Mouse (Mus musculus) left cerebral cortex, adult 18-20 months (tissue): ENCODE data around the gene Rapgef3. TPM values are rescaled to one million over a fixed set of nuclear protein-coding genes. Genes with fewer than 3 reads are reported as not detected.

Source experiments
- DNase-seq, 2 experiments: peaks; one replicate each; pipeline ENCODE4 v3.0.0; 2021 to 2022; ENCODE audit warnings: low spot score in 2 of 2, mixed read lengths in 1 of 2
- total RNA-seq, 2 experiments: library from RNA; stranded (reverse); gene quantifications; 2 replicates each; pipeline ENCODE4 v1.2.3; 2021

Gene Rapgef3
- total RNA-seq, 2 experiments from 2014 or later = 42.6 to 44.7 TPM

DNA sequence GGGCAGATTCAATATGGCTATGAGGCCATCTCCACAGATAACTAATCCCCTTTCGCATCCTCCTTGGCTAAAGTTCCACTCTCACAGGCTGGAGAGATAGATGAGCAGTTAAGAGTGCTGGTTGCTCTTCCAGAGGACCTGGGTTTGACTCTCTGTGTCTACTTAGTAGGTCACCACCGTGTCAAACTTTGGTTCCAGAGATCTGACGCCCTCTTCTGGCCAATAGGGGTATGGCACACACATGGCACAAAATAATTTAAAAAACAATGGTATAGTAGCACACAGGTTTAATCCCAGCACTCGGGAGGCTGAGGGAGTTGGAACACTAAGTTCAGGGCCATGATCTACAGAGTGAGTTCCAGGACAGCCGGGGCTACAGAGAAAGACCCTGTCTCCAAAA, 26.5 kb upstream of the Rapgef3 start:
- DNase-seq = no peak

DNA sequence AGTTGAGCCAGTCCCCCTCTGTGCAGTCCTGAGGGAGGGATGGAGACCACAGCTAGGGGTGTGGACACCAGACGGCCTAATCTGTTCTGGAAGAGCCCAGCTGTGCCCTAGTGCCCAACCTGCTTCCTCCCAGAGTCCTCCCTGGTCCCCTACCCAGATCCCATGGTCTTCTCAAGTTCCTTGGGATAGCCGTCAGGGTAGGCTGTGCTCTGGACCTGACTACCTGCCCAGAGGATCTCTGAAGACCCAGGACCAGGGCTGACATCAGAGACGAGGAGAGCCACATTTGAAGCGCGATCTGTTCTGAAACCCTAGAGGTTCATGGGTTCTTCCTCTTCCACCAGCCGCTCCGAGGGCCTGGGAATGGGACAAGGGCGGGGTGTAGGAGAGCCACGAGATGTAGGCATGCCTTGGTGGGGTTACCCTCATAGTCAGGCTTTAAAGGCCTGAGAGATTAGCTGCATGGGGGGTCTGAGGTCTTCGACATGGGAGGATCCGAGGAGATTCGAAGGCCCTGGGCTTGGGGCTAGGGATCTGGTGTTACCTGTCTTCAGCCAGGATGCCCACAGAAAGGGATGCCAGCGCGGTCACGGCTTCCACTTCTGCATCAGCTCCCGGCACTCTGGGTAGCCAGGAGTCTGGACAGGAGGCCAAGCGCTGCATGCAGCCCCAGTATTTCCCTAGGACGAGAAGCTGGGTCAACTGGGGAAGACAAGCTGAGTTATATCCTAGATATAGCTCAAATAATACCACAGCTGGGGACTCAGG, 25.8 kb upstream of the Rapgef3 start:
- DNase-seq = no peak

DNA sequence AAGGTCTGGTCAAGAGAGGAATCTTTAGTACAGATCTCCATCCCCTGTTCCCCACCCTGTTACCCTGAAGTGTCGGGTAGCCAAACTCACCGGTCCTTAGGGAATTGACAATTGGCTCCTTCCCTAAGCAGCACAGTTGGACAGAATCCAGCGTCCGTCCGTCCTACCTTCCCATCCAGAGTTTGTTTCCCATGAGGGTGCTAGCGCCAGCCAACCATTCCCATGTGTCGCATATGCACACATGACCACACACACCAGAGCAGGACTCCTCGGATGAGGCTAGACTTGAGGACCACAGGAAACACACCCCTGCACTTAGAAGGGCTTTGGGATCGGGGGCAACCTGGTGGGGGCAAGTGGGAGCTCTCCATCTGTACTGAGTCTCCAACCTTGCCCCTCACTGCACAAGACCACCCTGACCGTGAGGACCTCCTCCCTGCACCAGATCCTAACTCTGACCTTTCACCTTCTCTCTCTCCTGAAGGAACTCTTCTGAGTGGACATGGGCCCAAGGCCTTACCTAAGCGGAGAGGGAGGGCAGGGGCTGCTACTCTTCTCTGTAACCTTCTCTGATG, 23.4 kb upstream of the Rapgef3 start:
- no peak for DNase-seq

DNA sequence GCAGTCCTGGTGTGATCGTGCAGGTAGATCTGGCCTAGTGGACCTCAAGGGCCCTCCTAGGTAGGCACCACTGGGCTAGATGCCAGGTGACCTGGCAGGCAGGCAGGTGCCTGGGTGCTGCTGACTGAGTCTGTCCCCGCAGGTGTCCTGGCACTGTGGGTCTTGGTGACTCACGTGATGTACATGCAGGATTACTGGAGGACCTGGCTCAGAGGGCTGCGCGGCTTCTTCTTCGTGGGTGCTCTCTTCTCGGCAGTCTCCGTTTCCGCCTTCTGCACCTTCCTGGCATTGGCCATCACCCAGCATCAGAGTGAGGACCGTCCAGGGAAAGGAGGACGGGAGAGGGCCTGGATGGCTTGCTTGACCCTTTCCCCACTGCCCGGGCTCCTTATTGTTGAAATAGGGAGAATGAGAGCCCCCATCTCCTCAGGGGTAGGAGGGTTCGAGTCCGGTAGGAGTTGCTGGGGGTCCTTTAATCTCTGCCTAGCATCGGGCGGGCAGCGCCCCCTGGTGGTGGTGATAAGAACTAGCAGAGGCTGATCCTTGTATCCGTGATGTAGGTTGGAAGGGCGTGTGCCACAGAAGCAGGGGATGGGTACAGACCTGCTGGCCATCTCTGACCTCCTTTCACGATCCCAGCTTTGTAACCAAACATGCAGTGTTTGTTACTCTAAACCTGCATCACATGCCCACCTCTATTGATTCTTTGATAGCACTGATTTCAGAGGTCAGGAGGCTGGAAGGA, 22.2 kb upstream of the Rapgef3 start:
- DNase-seq = peak in 1 of 2 experiments; percentile 70

DNA sequence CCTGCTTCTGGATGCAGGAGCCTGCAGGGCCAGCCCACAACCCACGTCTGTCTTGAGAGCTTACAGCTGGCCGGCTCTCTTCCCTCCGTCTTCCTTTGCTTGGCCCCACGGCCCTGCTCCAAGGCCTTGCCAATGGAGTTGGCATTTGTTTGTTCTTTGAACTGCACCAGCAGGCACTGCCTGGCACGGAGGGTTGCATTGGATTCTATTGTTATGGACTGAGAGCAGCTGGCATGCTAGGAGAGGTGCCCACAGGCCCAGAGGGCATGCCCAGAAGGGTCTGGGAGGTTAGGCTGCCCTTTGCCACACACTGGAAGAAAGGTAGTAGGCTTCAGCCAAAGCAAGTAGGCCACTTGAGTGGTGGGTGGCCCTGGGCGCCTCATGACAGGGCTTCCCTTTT, 21.0 kb upstream of the Rapgef3 start:
- DNase-seq = peak; percentile 50 to 59

DNA sequence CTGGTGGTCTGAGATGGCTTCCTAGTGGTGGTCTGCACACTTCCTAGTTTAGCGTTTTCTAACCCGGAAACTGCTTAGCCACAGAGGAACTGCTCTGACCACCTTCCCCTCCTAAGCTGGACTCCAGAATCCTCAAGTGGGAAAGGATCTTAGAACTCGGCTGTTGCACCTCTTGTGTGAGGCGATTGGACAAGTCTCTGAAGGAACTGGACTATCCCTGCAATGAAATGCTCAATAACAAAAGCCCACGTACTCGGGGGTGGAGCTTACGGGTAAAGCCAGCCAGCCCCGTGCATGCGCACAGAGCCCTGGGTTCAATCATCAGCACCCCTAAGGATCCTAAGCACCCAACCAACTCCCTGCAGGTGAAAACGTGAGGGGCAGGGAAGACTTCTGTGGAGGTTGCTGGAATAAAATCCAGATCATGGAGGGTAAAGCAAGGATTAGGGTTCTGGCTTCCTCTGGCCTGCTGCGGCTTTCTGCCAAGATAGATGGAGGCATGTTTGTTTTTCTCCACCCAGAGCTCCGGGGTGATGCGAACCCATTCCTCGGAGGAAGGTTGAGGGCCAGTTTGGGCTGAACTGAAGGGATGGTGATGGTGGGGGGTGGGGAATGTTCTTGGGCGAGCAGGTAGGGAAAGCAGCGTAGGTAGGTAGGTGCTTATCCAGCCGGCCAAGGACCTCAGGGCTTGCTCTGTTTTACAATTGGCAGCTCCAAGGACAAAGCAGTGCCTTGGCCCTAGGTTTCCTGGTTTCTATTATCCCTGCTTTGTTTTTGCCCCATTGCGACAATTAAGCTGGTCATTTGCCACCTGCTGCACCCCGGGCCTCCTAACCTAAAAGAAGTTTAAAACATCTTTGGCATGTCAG, 20.3 kb upstream of the Rapgef3 start:
- DNase-seq = peak; percentile 37 to 42

DNA sequence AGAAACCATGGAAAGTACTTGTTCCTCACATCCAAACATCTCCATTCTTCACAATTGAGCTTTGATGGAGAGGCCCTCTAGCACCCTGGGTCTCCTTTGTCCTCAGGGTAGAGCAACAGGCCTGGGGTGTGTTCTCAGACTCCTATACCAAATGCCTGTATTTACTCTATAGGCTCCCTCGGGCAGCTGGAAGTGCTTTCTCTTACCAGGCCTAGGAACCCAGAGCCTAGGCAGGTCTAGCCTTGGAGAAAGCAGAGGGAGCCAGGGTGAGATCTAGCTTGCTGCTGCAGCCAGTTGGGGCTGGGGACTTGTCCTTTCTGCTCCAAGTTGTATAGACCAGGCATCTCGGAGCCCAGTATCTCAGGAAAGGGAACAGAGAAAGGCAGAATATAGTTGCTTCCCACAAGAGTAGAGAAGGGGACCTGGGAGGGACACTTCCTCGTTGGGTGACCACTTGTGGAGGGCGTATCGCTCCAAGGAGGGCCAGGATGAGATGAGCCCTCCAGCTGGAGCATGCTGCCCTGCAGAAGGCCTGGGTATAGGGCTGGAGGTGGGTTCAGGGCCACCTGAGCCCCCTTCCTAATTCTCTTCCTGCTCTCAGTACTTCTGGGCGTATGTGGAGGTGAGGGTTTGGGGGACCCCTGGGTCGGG, 19.5 kb upstream of the Rapgef3 start:
- no peak for DNase-seq

DNA sequence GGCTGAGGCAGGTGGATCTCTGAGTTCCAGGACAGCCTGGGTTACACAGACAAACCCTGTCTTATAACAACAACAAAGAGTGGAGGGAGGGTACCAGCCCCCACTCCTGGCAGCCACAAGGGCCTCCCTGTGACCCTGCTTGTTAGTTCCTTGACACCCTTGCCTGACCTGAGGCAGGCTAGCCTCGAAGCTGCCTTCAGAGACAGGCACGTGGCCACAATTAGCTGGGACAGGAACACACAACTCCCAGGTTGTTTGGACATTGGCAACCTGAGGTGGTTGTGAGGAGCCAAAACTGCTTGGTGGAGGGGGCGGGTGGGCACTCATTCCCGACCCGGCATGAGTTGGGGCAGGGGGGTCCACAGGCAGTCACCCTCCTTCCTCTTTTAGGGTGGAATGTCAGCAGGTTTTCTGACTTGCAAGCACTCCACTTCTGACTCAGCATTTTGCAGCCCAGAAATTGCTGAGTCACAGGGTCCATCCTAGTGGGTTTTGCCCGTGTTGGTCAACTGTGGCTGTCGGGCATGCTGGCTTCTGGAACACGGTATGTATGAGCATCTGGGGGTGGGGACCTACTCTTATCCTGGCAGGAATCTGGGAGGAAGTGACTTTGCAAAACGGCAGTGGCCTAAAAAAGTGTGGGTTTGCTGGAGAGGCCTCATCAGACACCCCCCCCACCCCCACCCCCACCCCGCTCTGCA, 18.8 kb upstream of the Rapgef3 start:
- DNase-seq = peak; percentile 52 to 59

DNA sequence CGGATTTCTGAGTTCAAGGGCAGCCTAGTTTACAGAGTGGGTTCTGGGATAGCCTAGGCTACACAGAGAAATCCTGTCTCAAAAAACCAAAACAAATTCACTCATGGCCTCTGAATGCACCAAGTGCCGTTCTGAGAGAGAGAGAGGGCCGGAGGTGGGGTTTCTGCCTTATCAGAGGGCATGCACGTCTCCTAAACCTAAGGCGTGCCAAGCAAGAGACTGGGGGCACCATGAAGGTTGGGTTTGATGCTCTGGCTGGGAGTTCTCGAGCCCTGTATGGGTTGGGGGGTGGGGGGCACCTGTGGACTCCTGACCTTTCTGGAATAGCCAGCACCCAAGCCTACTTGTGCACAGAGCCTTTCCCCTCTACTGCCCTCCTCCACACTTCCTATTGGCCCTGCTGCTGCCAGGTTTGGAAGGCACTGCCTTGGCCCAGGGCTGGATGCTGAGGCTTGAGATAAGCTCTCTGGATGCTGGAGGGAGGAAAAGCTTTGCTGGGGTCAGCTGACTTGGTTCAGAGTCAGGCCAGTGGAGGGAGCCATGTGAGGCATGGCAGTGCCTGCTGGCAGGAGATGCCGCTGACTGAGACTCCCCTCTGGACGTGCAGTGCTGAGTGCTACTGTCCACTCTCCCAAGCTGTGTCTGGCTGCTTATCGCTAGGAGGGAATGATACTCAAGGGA, 18.1 kb upstream of the Rapgef3 start:
- DNase-seq = peak in 1 of 2 experiments; percentile 29

DNA sequence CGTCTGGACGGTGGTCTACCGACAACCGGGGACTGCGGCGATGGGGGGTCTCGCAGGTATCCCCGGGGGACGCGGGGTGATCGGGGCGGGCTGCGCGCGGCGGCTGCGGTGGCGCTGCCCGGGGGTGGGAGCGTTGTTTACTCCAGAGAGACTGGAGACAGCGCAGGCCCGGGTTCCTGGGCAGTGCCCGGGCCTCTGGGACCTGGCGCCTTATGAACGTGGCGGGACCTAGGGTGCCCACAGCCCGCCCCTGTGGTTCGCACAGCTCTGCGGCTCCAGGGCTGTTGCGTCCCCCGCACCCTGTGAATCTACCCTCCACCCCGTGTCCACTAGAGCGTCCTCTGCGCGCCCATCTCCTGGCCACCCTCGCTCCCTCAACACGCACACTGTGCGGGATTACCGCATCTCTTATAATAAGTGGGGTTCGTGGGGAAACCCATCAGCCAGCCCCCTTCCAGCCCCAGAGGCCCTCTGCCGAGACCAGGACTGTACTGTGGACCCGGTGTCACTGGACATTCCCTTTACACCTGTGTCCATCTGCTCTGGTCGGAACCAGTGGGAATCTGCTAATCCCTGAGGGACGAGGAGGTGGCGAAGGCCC, 16.9 kb upstream of the Rapgef3 start:
- DNase-seq = peak in 1 of 2 experiments; percentile 46

DNA sequence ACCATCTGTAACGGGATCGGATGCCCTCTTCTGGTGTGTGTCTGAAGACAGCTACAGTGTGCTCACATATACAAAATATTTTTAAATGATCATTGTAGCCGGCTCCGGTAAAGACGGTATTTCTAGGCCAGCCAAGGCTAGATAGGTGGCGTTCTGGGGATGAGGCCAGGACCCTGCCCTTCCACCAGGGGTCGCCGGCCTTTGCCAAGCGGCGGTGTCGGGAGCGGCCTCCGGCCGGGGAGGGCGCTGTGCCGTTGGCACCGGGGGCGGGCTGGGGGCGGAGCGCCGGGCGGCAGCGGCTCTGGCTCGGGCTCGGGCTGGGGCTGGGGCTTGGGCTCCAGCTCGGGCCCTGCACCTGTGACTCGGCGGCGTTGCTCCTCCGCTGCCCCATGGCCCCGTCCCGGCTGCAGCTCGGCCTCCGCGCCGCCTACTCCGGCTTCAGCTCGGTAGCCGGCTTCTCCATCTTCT, 16.4 kb upstream of the Rapgef3 start:
- peak; percentile 85 to 87 for DNase-seq

DNA sequence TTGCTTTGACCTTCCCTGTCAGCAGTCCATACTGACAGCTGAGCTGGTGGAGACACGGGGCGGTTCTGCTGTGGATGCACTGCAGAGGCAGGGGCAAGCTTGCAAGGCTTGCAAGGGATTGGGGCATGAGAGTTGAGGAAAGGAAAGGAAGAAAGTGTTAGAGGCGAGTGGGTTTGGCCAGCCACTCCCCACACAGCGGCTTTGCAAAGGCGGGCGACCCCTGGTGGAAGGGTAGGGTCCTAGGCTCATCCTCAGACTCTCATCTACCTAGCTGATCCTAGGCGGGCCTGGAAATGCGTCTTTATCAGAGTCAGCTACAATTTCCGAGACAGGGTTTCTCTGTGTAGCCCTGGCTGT, 15.0 kb upstream of the Rapgef3 start:
- DNase-seq = peak; percentile 40 to 63

DNA sequence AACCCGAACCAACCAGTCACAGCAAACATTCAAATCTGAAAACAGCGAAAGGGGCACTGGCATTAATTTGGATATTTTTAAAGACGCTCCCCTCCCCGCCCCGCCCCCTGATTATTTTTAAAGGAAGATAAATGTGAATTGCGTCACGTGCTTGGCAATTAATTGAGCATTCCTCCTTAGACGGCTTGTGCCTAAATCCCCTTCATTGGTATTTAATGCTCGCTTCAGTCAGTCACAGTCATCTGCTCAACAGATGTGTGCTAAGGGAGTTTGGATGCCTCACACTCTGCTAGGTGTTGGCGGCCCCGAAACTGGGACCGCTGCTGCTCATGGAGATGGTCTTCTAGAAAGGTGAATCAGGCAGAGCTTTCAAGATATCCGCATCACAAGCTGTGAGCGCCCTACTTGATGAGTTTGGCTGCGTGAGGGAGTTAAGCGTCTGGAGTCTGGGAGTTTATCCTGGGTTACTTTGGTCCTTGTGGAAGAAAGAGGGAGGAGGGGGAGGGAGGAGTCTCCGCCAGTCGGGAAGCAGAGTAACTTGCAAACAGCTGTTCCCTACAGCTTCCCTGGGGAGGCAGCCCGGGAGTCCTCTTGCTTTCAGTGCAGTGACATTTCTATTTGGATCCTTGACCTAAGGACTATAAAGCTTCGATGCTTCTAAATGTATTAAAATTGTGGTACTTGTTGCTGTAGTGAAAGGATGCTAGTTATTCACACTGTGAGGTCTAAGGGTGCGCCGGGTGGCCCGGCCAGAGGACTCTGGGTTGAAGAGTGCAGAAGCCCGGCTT, 14.4 kb upstream of the Rapgef3 start:
- DNase-seq = no peak

DNA sequence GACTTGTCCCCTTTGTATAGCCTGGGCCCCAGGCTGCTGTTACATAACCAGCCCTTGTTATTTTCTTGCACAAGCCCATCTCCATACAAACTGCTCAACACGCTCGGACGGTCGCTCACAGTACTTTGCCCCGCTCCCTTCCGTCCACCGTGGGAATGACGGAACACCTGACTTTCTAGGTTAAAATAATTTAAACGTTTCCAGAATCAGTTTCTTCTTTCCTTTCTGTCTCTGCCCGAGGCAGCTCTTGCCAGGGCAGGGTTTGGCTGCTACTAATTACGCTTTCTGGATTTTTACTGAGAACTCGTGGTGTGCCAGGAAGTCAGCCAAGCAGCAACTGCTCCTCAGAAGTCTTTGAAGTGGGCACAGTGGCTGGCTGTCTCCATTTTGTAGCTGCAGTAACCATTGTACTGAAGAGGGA, 12.8 kb upstream of the Rapgef3 start:
- peak in 1 of 2 experiments; percentile 47 for DNase-seq

DNA sequence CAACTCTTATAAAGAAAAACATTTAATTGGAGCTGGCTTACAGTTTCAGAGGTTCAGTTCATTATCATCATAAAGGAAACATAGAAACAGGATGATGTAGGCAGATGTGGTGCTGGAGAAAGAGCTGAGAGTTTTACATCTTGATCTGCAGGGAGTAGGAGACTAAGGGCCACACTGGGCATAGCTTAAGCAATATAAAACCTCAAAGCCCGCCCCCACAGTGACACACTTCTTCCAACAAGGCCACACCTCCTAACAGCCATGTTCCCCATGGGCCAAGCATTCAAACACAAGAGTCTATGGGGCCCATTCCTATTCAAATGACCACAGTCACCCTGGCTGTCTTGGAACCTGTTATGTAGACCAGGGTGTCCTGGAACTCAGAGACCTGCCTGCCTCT, 11.8 kb upstream of the Rapgef3 start:
- no peak for DNase-seq

DNA sequence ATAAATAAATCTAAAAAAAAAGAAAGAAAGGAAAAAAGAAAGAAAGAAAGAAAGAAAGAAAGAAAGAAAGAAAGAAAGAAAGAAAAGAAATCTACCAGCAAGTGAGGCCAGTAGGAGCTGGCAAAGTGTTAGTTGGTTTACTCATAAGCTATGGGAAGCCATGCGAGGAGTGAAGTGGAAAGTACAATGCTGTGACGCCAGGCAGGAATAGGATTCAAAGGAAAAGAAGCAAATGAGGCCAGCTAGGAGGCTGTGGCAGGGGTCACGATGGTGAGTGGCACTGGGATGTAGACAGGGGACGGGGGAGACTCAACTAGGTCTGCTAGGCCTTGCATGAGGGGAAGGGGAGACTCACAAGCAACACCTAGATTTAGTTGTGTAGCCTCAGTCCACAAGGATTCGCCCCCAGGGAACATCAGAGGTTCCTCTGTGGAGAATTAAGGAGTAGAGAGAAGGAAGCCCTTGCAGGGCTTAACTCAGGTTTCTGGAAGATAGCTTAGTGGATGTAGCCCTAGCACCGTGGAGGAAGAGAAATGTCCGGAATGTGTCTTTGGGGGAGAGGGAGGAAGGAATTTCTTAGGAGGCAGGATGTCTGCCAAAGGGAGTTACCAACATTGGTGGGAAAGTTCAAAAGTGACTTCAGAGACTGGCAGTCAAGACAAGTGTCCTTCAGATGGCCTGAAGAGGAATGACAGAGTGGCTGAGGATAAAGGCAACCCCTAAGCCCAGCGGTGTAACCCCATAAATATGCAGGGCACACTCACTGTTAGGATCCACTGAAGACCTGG, 10.7 kb upstream of the Rapgef3 start, which contains the start of gene Slc48a1:
TSS of gene Slc48a1 (plus strand) at position 210 of the 788 bp plus-strand sequence.
- no peak for DNase-seq

DNA sequence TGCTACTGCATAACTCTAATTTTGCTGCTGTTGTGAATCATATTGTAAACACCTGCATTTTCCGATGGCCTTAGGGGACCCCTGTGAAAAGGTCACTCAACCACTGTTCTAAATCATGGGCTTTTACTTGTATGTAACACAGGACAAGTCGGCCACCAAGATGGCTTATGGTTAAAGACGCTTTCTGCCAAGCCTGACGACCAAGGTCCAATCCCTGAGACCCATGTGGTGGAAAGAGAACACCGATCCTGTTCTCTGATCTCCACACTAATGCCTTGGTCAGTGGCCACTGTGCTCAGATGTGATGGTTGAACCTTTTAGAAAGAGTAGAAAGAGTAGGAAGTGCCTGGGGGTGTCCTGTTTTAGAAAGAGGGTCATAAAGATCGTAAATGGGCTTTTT, 9.1 kb upstream of the Rapgef3 start:
- DNase-seq = no peak
